Mouse (Mus musculus): ENCODE measurements around the gene Pbx1. TPM values are rescaled to one million over a fixed set of nuclear protein-coding genes. Genes with fewer than 3 reads are reported as not detected.

Pbx1 gene
- total RNA-seq, 2 experiments from 2014 or later: 137 to 149 TPM

- DNase-seq (ENCODE audit: low spot score in 2 of 2): no peak
- intact Hi-C loops (cut with DNase I): no loop called here
Observed at GRCm38 (mm10) chr1:168288891-168289545, 143.1 kb downstream of the Pbx1 start.

GRCm38 (mm10) chr1:168287843-168288591 lies 144.1 kb downstream of the Pbx1 start:
- intact Hi-C loops (cut with DNase I): no loop called here
- peak; percentile 53 for DNase-seq (ENCODE audit: low spot score in 2 of 2)

- no peak for DNase-seq (ENCODE audit: low spot score in 2 of 2)
- intact Hi-C loops (cut with DNase I): no loop called here
Observed at GRCm38 (mm10) chr1:168286862-168287650, 145.0 kb downstream of the Pbx1 start.

GRCm38 (mm10) chr1:168284566-168285141 lies 147.4 kb downstream of the Pbx1 start:
- intact Hi-C loops (cut with DNase I): no loop called here
- no peak for DNase-seq (ENCODE audit: low spot score in 2 of 2)

GRCm38 (mm10) chr1:168283841-168284565 lies 148.1 kb downstream of the Pbx1 start:
- DNase-seq (ENCODE audit: low spot score in 2 of 2): no peak
- intact Hi-C loops (cut with DNase I): no loop called here

GRCm38 (mm10) chr1:168283421-168283820 lies 148.6 kb downstream of the Pbx1 start:
- intact Hi-C loops (cut with DNase I): no loop called here
- DNase-seq (ENCODE audit: low spot score in 2 of 2): no peak

- intact Hi-C loops (cut with DNase I): no loop called here
Observed at GRCm38 (mm10) chr1:168275678-168276077, 156.4 kb downstream of the Pbx1 start.

GRCm38 (mm10) chr1:168274296-168274695 lies 157.8 kb downstream of the Pbx1 start:
- DNase-seq (ENCODE audit: low spot score in 2 of 2): no peak
- intact Hi-C loops (cut with DNase I): no loop called here

More at GRCm38 (mm10) chr1:168275678-168276077, 156.4 kb downstream of the Pbx1 start:
- no peak for DNase-seq (ENCODE audit: low spot score in 2 of 2)

- intact Hi-C loops (cut with DNase I): no loop called here
- no peak for DNase-seq (ENCODE audit: low spot score in 2 of 2)
Observed at GRCm38 (mm10) chr1:168272091-168272490, 160.0 kb downstream of the Pbx1 start.

- DNase-seq (ENCODE audit: low spot score in 2 of 2): no peak
- intact Hi-C loops (cut with DNase I): no loop called here
Observed at GRCm38 (mm10) chr1:168271207-168271606, 160.9 kb downstream of the Pbx1 start.

- intact Hi-C loops (cut with DNase I): no loop called here
- no peak for DNase-seq (ENCODE audit: low spot score in 2 of 2)
Observed at GRCm38 (mm10) chr1:168268751-168269623, 163.1 kb downstream of the Pbx1 start.

GRCm38 (mm10) chr1:168268224-168268623 lies 163.8 kb downstream of the Pbx1 start:
- intact Hi-C loops (cut with DNase I): no loop called here
- DNase-seq (ENCODE audit: low spot score in 2 of 2): no peak

- intact Hi-C loops (cut with DNase I): no loop called here
Observed at GRCm38 (mm10) chr1:168265594-168266390, 166.3 kb downstream of the Pbx1 start.

GRCm38 (mm10) chr1:168265090-168265489 lies 167.0 kb downstream of the Pbx1 start:
- intact Hi-C loops (cut with DNase I): no loop called here
- no peak for DNase-seq (ENCODE audit: low spot score in 2 of 2)

More at GRCm38 (mm10) chr1:168265594-168266390, 166.3 kb downstream of the Pbx1 start:
- DNase-seq (ENCODE audit: low spot score in 2 of 2): no peak

- no peak for DNase-seq (ENCODE audit: low spot score in 2 of 2)
- intact Hi-C loops (cut with DNase I): no loop called here
Observed at GRCm38 (mm10) chr1:168260391-168260790, 171.7 kb downstream of the Pbx1 start.

- no peak for DNase-seq (ENCODE audit: low spot score in 2 of 2)
- intact Hi-C loops (cut with DNase I): no loop called here
Observed at GRCm38 (mm10) chr1:168258856-168259255, 173.2 kb downstream of the Pbx1 start.

GRCm38 (mm10) chr1:168255347-168255908 lies 176.6 kb downstream of the Pbx1 start:
- DNase-seq (ENCODE audit: low spot score in 2 of 2): no peak
- intact Hi-C loops (cut with DNase I): no loop called here
